Mouse (Mus musculus): Measurements from ENCODE around the gene Aco1. TPM values are rescaled to one million over a fixed set of nuclear protein-coding genes. Genes with fewer than 3 reads are reported as not detected.

Gene Aco1
- polyA plus RNA-seq, 1 experiment from 2014 or later, result 36.7 TPM

DNA sequence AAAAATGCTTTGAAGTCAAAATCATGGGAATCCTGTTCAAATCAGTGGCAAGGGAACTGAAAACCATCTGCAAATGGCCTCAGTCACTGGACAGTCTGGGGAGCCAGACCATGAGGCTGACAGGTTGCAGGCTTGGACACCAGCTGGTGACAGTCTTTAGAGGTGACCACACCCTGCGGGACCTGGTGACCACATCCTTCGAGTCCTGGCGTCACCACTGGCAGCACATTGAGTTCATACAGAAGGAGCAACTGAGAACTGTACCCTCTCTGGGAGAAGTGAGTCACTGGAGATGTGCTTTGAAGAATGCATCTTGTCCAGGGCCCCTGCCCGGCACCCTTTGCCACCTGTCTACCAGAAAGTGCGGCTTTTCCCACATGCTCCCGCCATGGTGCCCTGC, 86.8 kb downstream of the Aco1 start:
- Histone ChIP-seq H3K4me3 (ENCODE audit: low read depth, low read length) (no peak overlapping the region), H3K9me3 (ENCODE audit: control insufficient read depth, low read length) (no peaks in the 10 kb centered on the region), H3K4me2 (no peak overlapping the region), H3K4me1 (replicated peaks; ENCODE audit: control insufficient read depth, insufficient read depth, low read length) (no peaks in the 10 kb centered on the region), H3K27ac (ENCODE audit: low read depth, low read length) (no peak overlapping the region), H3K36me3 (ENCODE audit: control insufficient read depth, insufficient read depth, low read length) (no peaks in the 10 kb centered on the region), H3K27me3 (replicated peaks; ENCODE audit: control insufficient read depth, insufficient read depth, low read length) (no peaks in the 10 kb centered on the region), H3K9ac (ENCODE audit: low read depth, low read length) (no peak overlapping the region)
- 97% methylated on average over 6 of the region's 6 CpGs for WGBS
- ATAC-seq (replicated peaks; ENCODE audit: low FRiP score) (no peak), DNase-seq (ENCODE audit: low spot score) (no peak)

- DNase-seq (ENCODE audit: low spot score) (no peak), ATAC-seq (replicated peaks; ENCODE audit: low FRiP score) (no peak)
- WGBS, result 76% methylated on average over 7 of the region's 7 CpGs
- no peaks in the 10 kb centered on the region for H3K9me3 ChIP-seq (ENCODE audit: control insufficient read depth, low read length)
- H3K36me3 ChIP-seq (ENCODE audit: control insufficient read depth, insufficient read depth, low read length), result no peaks in the 10 kb centered on the region
- no peaks in the 10 kb centered on the region for H3K27me3 ChIP-seq (replicated peaks; ENCODE audit: control insufficient read depth, insufficient read depth, low read length)
- H3K9ac ChIP-seq (ENCODE audit: low read depth, low read length), result no peak overlapping the region
- no peaks in the 10 kb centered on the region for H3K4me1 ChIP-seq (replicated peaks; ENCODE audit: control insufficient read depth, insufficient read depth, low read length)
- H3K27ac ChIP-seq (ENCODE audit: low read depth, low read length), result no peak overlapping the region
- H3K4me2 ChIP-seq, result no peak overlapping the region
- H3K4me3 ChIP-seq (ENCODE audit: low read depth, low read length), result no peak overlapping the region
These were observed 90.3 kb downstream of the Aco1 start for GRCm38 (mm10) chr4:40233062-40233664.

GRCm38 (mm10) chr4:40234256-40234655, 91.4 kb downstream of the Aco1 start:
- 84% methylated on average over 6 of the region's 6 CpGs for WGBS
- Histone ChIP-seq H3K9me3 (ENCODE audit: control insufficient read depth, low read length) (no peaks in the 10 kb centered on the region), H3K9ac (ENCODE audit: low read depth, low read length) (no peak overlapping the region), H3K27ac (ENCODE audit: low read depth, low read length) (no peak overlapping the region), H3K27me3 (replicated peaks; ENCODE audit: control insufficient read depth, insufficient read depth, low read length) (no peaks in the 10 kb centered on the region), H3K4me3 (ENCODE audit: low read depth, low read length) (no peak overlapping the region), H3K4me2 (no peak overlapping the region), H3K4me1 (replicated peaks; ENCODE audit: control insufficient read depth, insufficient read depth, low read length) (peaks cover 4% of the 10 kb centered on the region), H3K36me3 (ENCODE audit: control insufficient read depth, insufficient read depth, low read length) (no peaks in the 10 kb centered on the region)
- no peak for ATAC-seq (replicated peaks; ENCODE audit: low FRiP score)
- no peak for DNase-seq (ENCODE audit: low spot score)

- Histone ChIP-seq H3K9me3 (ENCODE audit: control insufficient read depth, low read length) (no peaks in the 10 kb centered on the region), H3K27me3 (replicated peaks; ENCODE audit: control insufficient read depth, insufficient read depth, low read length) (no peaks in the 10 kb centered on the region), H3K4me3 (ENCODE audit: low read depth, low read length) (no peak overlapping the region), H3K9ac (ENCODE audit: low read depth, low read length) (no peak overlapping the region), H3K27ac (ENCODE audit: low read depth, low read length) (no peak overlapping the region), H3K4me1 (replicated peaks; ENCODE audit: control insufficient read depth, insufficient read depth, low read length) (peaks cover 7% of the 10 kb centered on the region), H3K36me3 (ENCODE audit: control insufficient read depth, insufficient read depth, low read length) (no peaks in the 10 kb centered on the region), H3K4me2 (no peak overlapping the region)
- ATAC-seq (replicated peaks; ENCODE audit: low FRiP score), result no peak
- 80% methylated on average over 4 of the region's 4 CpGs for WGBS
- DNase-seq (ENCODE audit: low spot score), result no peak
These were observed 93.9 kb downstream of the Aco1 start for GRCm38 (mm10) chr4:40236829-40237228.

GRCm38 (mm10) chr4:40238483-40239408, 95.9 kb downstream of the Aco1 start:
- Histone ChIP-seq H3K4me2 (peak overlapping the region; percentile 93), H3K4me1 (replicated peaks; ENCODE audit: control insufficient read depth, insufficient read depth, low read length) (peaks cover 7% of the 10 kb centered on the region), H3K27me3 (replicated peaks; ENCODE audit: control insufficient read depth, insufficient read depth, low read length) (no peaks in the 10 kb centered on the region), H3K9me3 (ENCODE audit: control insufficient read depth, low read length) (no peaks in the 10 kb centered on the region), H3K4me3 (ENCODE audit: low read depth, low read length) (peak overlapping the region; percentile 63), H3K9ac (ENCODE audit: low read depth, low read length) (peak overlapping the region; percentile 46; the same call in 1 of the 2 replicates), H3K27ac (ENCODE audit: low read depth, low read length) (no peak overlapping the region), H3K36me3 (ENCODE audit: control insufficient read depth, insufficient read depth, low read length) (no peaks in the 10 kb centered on the region)
- WGBS, result 4% methylated on average over 17 of the region's 17 CpGs
- DNase-seq (ENCODE audit: low spot score) (peak; percentile 38), ATAC-seq (replicated peaks; ENCODE audit: low FRiP score) (0 out of 2 replicates have a peak, but pooled peaks have one; percentile 34)

GRCm38 (mm10) chr4:40239409-40240271, 96.8 kb downstream of the Aco1 start, which contains the start of gene Ddx58:
Gene Ddx58, minus strand, starts transcription at chr4:40239828.
- Histone ChIP-seq H3K36me3 (ENCODE audit: control insufficient read depth, insufficient read depth, low read length) (no peaks in the 10 kb centered on the region), H3K9ac (ENCODE audit: low read depth, low read length) (peak within 1 kb of the TSS; percentile 46), H3K4me3 (ENCODE audit: low read depth, low read length) (peak within 1 kb of the TSS; percentile 63), H3K27ac (ENCODE audit: low read depth, low read length) (no peak within 1 kb of the TSS), H3K9me3 (ENCODE audit: control insufficient read depth, low read length) (no peaks in the 10 kb centered on the region), H3K27me3 (replicated peaks; ENCODE audit: control insufficient read depth, insufficient read depth, low read length) (no peaks in the 10 kb centered on the region), H3K4me1 (replicated peaks; ENCODE audit: control insufficient read depth, insufficient read depth, low read length) (peaks cover 7% of the 10 kb centered on the region), H3K4me2 (peak within 1 kb of the TSS; percentile 93)
- peak; percentile 50 for DNase-seq (ENCODE audit: low spot score)
- ATAC-seq (replicated peaks; ENCODE audit: low FRiP score), result 0 out of 2 replicates have a peak, but pooled peaks have one; percentile 23
- WGBS, result 3% methylated on average over 35 of the region's 35 CpGs

DNA sequence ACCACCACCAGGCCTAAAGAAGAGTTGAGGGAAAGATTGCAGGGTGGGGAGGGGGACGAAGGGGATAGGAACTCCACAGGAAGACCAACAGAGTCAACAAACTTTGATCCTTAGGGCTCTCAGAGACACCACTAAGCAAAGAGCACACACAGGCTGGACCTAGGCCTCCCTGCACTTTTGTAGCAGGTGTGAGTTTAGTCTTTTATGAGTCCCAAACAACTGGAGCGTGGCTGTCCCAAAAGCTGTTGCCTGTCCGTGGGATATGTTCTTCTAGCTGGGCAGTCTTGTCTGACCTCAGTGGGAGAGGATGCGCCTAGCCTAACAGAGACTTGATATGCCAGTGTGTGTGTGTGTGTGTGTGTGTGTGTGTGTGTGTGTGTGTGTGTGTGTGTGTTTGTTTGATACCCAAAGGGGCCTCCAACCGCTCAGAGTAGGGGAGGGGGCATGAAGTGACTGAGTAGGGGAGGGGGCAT, 97.4 kb downstream of the Aco1 start:
- H3K4me2 ChIP-seq, result peak overlapping the region; percentile 93
- WGBS, result 46% methylated on average over 5 of the region's 5 CpGs
- no peaks in the 10 kb centered on the region for H3K9me3 ChIP-seq (ENCODE audit: control insufficient read depth, low read length)
- ATAC-seq (replicated peaks; ENCODE audit: low FRiP score) (0 out of 2 replicates have a peak, but pooled peaks have one; percentile 45), DNase-seq (ENCODE audit: low spot score) (no peak)
- H3K4me3 ChIP-seq (ENCODE audit: low read depth, low read length), result peak overlapping the region; percentile 63
- no peaks in the 10 kb centered on the region for H3K27me3 ChIP-seq (replicated peaks; ENCODE audit: control insufficient read depth, insufficient read depth, low read length)
- H3K4me1 ChIP-seq (replicated peaks; ENCODE audit: control insufficient read depth, insufficient read depth, low read length), result peaks cover 7% of the 10 kb centered on the region
- no peaks in the 10 kb centered on the region for H3K36me3 ChIP-seq (ENCODE audit: control insufficient read depth, insufficient read depth, low read length)
- H3K27ac ChIP-seq (ENCODE audit: low read depth, low read length), result no peak overlapping the region
- H3K9ac ChIP-seq (ENCODE audit: low read depth, low read length), result peak overlapping the region; percentile 46; the same call in 1 of the 2 replicates

DNA sequence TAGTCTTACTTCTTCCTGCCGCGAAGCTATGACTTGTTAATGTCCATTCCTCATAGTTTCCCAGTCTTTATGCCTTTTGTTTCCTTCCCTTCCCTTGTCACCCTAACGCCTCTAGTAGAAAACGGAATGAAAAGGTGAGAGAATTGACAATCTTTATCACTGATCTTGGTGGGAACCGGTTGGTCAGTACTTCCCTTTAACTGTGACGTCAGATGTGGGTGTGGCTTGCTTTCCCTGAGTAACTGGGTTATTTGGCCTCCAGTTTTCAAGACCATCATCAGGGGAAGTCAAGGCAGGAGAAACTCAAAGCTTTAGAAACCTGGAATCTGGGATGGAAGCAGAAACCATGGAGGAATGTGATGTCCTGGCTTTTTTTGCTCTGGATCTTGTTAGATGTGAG, 99.0 kb downstream of the Aco1 start:
- Histone ChIP-seq H3K9ac (ENCODE audit: low read depth, low read length) (no peak overlapping the region), H3K27ac (ENCODE audit: low read depth, low read length) (no peak overlapping the region), H3K27me3 (replicated peaks; ENCODE audit: control insufficient read depth, insufficient read depth, low read length) (no peaks in the 10 kb centered on the region), H3K4me3 (ENCODE audit: low read depth, low read length) (no peak overlapping the region), H3K36me3 (ENCODE audit: control insufficient read depth, insufficient read depth, low read length) (no peaks in the 10 kb centered on the region), H3K9me3 (ENCODE audit: control insufficient read depth, low read length) (no peaks in the 10 kb centered on the region), H3K4me2 (no peak overlapping the region), H3K4me1 (replicated peaks; ENCODE audit: control insufficient read depth, insufficient read depth, low read length) (peaks cover 7% of the 10 kb centered on the region)
- ATAC-seq (replicated peaks; ENCODE audit: low FRiP score), result no peak
- 42% methylated on average over 6 of the region's 6 CpGs for WGBS
- no peak for DNase-seq (ENCODE audit: low spot score)

Measured in liver, embryonic 11.5 days (tissue).